Mouse (Mus musculus) heart, embryonic 10.5 days (tissue): Measurements from ENCODE around the gene Arhgap45. TPM values are rescaled to one million over a fixed set of nuclear protein-coding genes. Genes with fewer than 3 reads are reported as not detected.
A peak's percentile ranks its signal among the peaks of the same experiment; 100 is the strongest.

ENCODE experiments used
- DNase-seq: peaks from one replicate; pipeline ENCODE4 v3.0.0-alpha.2; 2017; ENCODE audit warnings: low spot score
- H3K27ac ChIP-seq: fragments of 300-500 bp; sonication (generic); 2 replicates; pipeline ENCODE4 v1.5.1; 2016; ENCODE audit warnings: mild to moderate bottlenecking
- H3K27me3 ChIP-seq: fragments of 300-500 bp; sonication (generic); 2 replicates; pipeline ENCODE4 v1.6.1; 2016; ENCODE audit warnings: mild to moderate bottlenecking; ENCODE audit not compliant: poor library complexity, insufficient read depth, severe bottlenecking
- H3K36me3 ChIP-seq: fragments of 300-500 bp; sonication (generic); 2 replicates; pipeline ENCODE4 v1.6.1; 2016; ENCODE audit warnings: mild to moderate bottlenecking, moderate library complexity
- H3K4me1 ChIP-seq: fragments of 300-500 bp; sonication (generic); 2 replicates; pipeline ENCODE4 v1.6.1; 2016; ENCODE audit warnings: mild to moderate bottlenecking
- H3K4me3 ChIP-seq: fragments of 300-500 bp; sonication (generic); 2 replicates; pipeline ENCODE4 v1.5.1; 2016; ENCODE audit warnings: mild to moderate bottlenecking, moderate library complexity
- H3K9me3 ChIP-seq: fragments of 300-500 bp; sonication (generic); 2 replicates; pipeline ENCODE4 v1.6.1; 2016; ENCODE audit warnings: mild to moderate bottlenecking, moderate library complexity
- WGBS: fragments of 180-500 bp; shearing (Covaris S2); methylation state at CpG from one replicate; pipeline ENCODE4 v1.1.7; 2016; 5-methylcytosine and 5-hydroxymethylcytosine counted together
- polyA plus RNA-seq: library from polyadenylated mRNA; unstranded; fragments of >200 nt; fragmentation: Nextera tagmentation; extraction: Ambion mirVana; gene quantifications from 2 replicates; pipeline ENCODE4 v1.2.1, GENCODE M21; 2016

Arhgap45 gene
- polyA plus RNA-seq, 1 experiment from 2014 or later, result 16.7 TPM

DNA sequence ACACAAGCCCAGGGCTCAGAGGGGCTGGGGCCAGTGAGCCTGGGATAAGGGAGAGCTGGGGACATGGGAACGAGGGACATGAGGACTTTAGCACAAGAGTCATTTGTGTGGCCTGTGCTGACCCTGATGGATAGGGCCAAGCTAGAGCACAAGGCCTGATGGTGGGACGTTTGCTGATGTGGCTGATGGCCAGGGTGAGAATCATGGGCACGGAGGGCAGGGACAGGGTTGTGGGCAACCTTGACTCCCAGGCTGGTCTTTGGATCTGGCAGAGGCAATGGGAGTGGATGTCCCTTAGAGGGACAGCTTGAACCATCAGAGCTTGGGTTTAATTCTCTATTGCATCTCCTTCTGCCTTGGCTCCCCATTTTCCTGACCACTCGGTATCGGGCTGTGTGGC, 60.9 kb downstream of the Arhgap45 start:
- Histone ChIP-seq H3K36me3 (peaks cover 50% of the 10 kb centered on the region), H3K27ac (no peak overlapping the region), H3K4me3 (no peak overlapping the region), H3K27me3 (no peaks in the 10 kb centered on the region), H3K4me1 (peaks cover 40% of the 10 kb centered on the region), H3K9me3 (no peaks in the 10 kb centered on the region)
- 78% methylated on average over 5 of the region's 5 CpGs for WGBS
- DNase-seq, result no peak

DNA sequence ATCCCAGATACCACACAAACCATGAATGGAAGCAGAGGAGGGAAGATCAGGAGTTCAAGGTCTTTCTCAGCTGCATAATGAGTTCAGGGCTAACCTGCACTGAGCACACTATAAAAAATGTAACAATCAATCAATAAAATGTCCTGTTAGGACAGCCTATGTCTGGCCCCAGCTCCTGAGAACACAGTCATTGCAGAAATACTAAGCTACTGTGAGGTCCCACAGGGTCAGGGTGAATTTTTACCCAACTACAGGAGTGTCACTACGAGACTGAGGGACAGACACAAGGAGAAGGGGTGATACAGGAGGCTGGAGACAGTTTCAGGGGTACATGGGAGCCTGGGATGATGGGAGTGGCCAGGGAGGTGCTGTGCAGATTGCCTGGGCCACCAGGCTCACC, 61.9 kb downstream of the Arhgap45 start:
- Histone ChIP-seq H3K4me1 (peaks cover 29% of the 10 kb centered on the region), H3K27ac (no peak overlapping the region), H3K9me3 (no peaks in the 10 kb centered on the region), H3K4me3 (no peak overlapping the region), H3K27me3 (no peaks in the 10 kb centered on the region), H3K36me3 (peaks cover 57% of the 10 kb centered on the region)
- WGBS, result 93% methylated on average over 1 of the region's 1 CpGs
- DNase-seq, result no peak

DNA sequence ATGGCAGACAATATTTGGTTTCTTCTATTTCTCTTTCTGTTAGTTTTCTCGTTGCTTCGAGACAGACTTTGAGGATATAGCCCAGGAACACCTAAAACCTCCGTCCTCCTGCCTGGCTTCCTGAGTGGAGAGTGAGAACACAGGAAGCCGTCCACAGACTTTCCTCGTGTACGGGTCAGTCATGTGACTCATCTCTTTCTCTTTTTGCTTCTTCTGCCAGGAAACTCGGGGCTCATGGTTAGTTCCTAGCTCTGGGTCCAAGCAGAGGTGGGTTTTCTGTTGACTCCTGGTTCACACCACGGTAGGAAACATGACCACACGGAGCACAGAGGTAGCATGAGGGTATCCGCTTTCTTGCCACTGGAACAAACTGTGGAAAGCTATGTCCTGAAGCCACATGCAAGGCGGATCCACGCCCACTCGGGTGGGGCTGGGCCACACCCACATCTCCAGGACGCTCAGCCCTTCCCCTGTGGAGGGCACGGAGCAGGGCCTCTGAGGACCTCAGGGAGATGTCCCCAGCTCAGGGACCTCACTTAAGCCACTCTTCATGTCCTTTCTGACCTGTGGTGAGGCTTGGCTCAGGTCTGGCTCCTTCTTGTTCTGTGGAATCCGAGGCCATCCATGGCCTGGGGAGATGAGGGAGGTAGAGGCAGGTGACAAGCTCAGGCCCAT, 64.1 kb downstream of the Arhgap45 start:
- H3K4me3 ChIP-seq, result peak overlapping the region; percentile 16; the same call in 1 of the 2 replicates
- peaks cover 79% of the 10 kb centered on the region for H3K36me3 ChIP-seq
- 0 out of 2 replicates have a peak overlapping the region, but pooled peaks have one; percentile 24 for H3K27ac ChIP-seq
- no peaks in the 10 kb centered on the region for H3K27me3 ChIP-seq
- no peaks in the 10 kb centered on the region for H3K9me3 ChIP-seq
- peaks cover 27% of the 10 kb centered on the region for H3K4me1 ChIP-seq
- 78% methylated on average over 16 of the region's 16 CpGs for WGBS
- no peak for DNase-seq

Other genes with a start within 250 kb of the Arhgap45 start
- 84.4 and 113 TPM in 2 replicates for gene Rnf126, start 249.7 kb upstream of the Arhgap45 start, polyA plus RNA-seq
- 7.9 and 8.0 TPM in 2 replicates for gene Fstl3, start 239.4 kb upstream of the Arhgap45 start, polyA plus RNA-seq
- not detected in 2 replicates for gene Prss57, start 225.7 kb upstream of the Arhgap45 start, polyA plus RNA-seq
- 80.7 and 83.1 TPM in 2 replicates for gene Palm, start 223.1 kb upstream of the Arhgap45 start, polyA plus RNA-seq
- 0.21 and 0.82 TPM in 2 replicates for gene Misp, start 195.7 kb upstream of the Arhgap45 start, polyA plus RNA-seq
- gene Ptbp1, start 162.2 kb upstream of the Arhgap45 start, polyA plus RNA-seq, result 174 and 264 TPM in 2 replicates
- 2.4 and 7.8 TPM in 2 replicates for gene Prtn3, start 142.2 kb upstream of the Arhgap45 start, polyA plus RNA-seq
- gene Plppr3, start 142.0 kb upstream of the Arhgap45 start, polyA plus RNA-seq, result 16.2 and 36.9 TPM in 2 replicates
- 0.14 and 0.15 TPM in 2 replicates for gene Elane, start 130.4 kb upstream of the Arhgap45 start, polyA plus RNA-seq
- not detected in 2 replicates for gene Cfd, start 125.8 kb upstream of the Arhgap45 start, polyA plus RNA-seq
- 51.9 and 54.4 TPM in 2 replicates for gene Med16, start 107.7 kb upstream of the Arhgap45 start, polyA plus RNA-seq
- 1.4 and 4.0 TPM in 2 replicates for gene Gm26602, start 105.8 kb upstream of the Arhgap45 start, polyA plus RNA-seq
- gene Kiss1r, start 99.7 kb upstream of the Arhgap45 start, polyA plus RNA-seq, result 0.31 and 0.33 TPM in 2 replicates
- gene R3hdm4, start 95.4 kb upstream of the Arhgap45 start, polyA plus RNA-seq, result 88.7 and 96.0 TPM in 2 replicates
- gene Arid3a, start 89.6 kb upstream of the Arhgap45 start, polyA plus RNA-seq, result 12.5 and 16.4 TPM in 2 replicates
- gene Wdr18, start 56.5 kb upstream of the Arhgap45 start, polyA plus RNA-seq, result 127 and 155 TPM in 2 replicates
- 0.30 and 0.34 TPM in 2 replicates for gene Grin3b, start 45.9 kb upstream of the Arhgap45 start, polyA plus RNA-seq
- gene Tmem259, start 32.3 kb upstream of the Arhgap45 start, polyA plus RNA-seq, result 12.7 and 16.4 TPM in 2 replicates
- gene Cnn2, start 28.1 kb upstream of the Arhgap45 start, polyA plus RNA-seq, result 408 and 456 TPM in 2 replicates
- gene Abca7, start 20.2 kb upstream of the Arhgap45 start, polyA plus RNA-seq, result 2.8 and 4.1 TPM in 2 replicates
- 181 and 233 TPM in 2 replicates for gene Polr2e, start 23.1 kb downstream of the Arhgap45 start, polyA plus RNA-seq
- gene Gpx4, start 30.5 kb downstream of the Arhgap45 start, polyA plus RNA-seq, result 767 and 797 TPM in 2 replicates
- 14.8 and 15.6 TPM in 2 replicates for gene Sbno2, start 88.9 kb downstream of the Arhgap45 start, polyA plus RNA-seq
- gene Stk11, start 99.2 kb downstream of the Arhgap45 start, polyA plus RNA-seq, result 12.4 and 17.8 TPM in 2 replicates
- 689 and 872 TPM in 2 replicates for gene Atp5d, start 122.0 kb downstream of the Arhgap45 start, polyA plus RNA-seq
- 2.0 and 4.0 TPM in 2 replicates for gene Cbarp, start 124.2 kb downstream of the Arhgap45 start, polyA plus RNA-seq
- gene Midn, start 131.6 kb downstream of the Arhgap45 start, polyA plus RNA-seq, result 16.1 and 24.4 TPM in 2 replicates
- gene Cirbp, start 149.3 kb downstream of the Arhgap45 start, polyA plus RNA-seq, result 85.7 and 98.0 TPM in 2 replicates
- 11.7 and 13.9 TPM in 2 replicates for gene 1600002K03Rik, start 156.3 kb downstream of the Arhgap45 start, polyA plus RNA-seq
- 14.9 and 20.6 TPM in 2 replicates for gene Efna2, start 162.8 kb downstream of the Arhgap45 start, polyA plus RNA-seq
- 56.4 and 76.5 TPM in 2 replicates for gene Mum1, start 209.8 kb downstream of the Arhgap45 start, polyA plus RNA-seq
- 432 and 538 TPM in 2 replicates for gene Ndufs7, start 232.5 kb downstream of the Arhgap45 start, polyA plus RNA-seq
- gene Gamt, start 244.4 kb downstream of the Arhgap45 start, polyA plus RNA-seq, result 61.2 and 72.0 TPM in 2 replicates
- 40.2 and 58.0 TPM in 2 replicates for gene Dazap1, start 244.8 kb downstream of the Arhgap45 start, polyA plus RNA-seq